Mouse (Mus musculus): ENCODE measurements at regions not wholly inside any gene's neighbourhood (a gene's known extent, or its start where the extent isn't known, plus 50 kb on each side); places are given as distances from the start of the nearest gene placed in this dataset.

DNA sequence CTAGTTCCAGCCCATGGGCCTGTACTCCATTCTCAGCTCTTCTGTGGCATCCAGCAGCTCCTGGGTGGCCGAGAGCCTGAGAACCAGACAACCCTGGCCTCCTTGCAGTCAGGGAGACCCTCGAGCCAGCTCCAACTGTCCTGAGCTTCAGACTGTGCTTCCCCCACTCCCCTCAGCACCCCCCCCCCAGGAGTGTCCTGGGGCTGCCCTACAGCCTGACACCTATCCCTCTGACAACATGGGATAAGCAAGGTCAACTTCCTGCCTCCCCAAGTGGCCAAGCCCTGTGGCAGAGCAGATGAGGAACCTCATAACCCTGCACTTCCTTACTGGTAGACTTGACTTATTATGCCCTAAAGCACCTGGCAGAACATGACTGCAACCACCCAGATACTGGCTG lies 823.1 kb upstream of the Tenm2 start:
- no peak for DNase-seq (ENCODE audit: low spot score in 2 of 2)

DNA sequence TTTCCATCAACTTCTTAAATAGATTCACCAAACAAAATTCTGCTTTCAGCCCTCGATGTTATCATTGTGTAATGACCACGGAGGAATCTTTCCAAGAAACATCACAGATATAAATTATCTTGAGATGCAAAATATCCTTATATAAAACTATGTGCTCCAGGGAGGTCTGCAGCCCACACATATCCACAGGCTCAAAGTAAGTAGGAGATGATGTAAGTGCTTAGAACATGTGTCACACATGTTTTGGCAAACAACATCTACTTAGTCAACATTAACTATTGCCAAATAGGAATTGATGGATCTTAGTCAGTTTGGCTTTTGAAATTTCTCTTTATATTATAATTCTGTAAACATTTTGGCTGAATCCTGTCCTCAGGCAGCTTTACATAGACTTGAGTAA lies 800.8 kb upstream of the Tenm2 start:
- no peak for DNase-seq (ENCODE audit: low spot score in 2 of 2)

DNA sequence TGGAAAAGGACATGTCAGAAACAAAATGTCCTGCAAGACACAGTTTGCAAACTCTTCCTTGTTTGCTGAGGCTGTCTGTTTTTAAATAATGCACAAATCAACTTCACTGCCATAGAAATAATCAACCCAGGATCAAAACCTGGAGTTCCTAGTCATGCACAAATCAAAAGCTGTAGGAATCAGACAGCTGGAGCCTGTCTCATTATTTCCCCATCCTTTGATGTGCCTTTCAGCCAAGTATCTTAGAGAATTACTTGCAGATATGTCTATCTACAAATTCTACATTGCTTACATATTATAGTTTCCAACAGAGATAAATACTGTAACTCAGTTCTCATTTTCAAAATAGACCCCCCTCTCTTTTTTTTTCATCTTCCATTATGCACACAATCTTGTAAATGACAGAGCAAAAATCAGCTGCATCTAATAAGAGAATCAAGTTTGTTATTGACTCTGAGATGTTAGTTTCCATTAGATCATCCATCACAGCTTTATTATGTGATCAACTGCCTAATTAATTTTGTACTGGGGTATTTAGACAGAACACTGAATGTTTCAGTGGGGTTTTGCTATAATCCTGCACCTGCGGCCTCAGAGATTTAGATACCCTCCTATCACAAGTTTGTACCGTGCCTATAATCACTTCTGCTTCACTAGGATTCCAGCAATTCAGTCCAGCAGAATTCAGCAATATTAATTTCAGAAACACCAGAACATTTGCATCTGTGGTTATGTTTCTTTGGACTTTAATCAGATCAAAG lies 798.9 kb upstream of the Tenm2 start:
- no peak for DNase-seq (ENCODE audit: low spot score in 2 of 2)

DNA sequence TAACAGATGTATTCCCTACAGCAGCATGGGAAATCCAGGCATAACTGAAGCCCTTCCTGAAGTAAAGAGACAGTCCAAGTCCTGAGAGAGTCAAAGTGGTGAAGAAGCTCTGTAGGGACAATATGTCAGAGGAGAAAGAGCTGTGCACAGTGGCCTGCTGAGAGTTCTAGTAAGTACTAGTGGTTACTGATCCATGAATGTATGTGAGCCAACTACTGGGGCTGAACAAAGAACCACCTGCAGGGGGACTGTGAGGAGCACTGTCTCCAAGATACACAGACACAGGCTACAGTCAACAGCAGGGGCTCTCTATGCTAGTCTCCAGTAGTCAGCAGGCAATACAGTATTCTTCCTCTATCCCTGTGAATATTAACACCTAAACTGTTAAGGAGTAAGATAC lies 785.9 kb upstream of the Tenm2 start:
- DNase-seq (ENCODE audit: low spot score in 2 of 2): no peak

DNA sequence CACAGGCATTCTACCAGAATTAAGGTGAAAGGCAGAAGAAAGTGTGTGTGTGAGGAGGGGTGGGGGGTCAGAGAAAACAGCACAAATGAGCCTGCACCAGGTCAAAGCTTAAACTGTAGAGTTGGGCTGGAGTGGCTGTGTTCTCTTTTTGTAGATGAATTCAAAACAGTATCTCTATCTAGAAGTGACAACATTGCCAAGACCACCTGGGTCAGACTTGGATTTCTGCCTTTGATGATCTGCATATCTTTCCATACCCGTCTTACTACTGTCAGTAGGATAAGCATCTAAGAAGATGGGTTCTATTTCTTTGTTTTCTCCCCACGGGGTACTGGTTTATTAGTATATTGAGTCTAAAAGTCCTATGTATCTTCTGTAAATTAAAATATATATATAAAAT lies 742.4 kb upstream of the Tenm2 start:
- no peak for DNase-seq (ENCODE audit: low spot score in 2 of 2)

DNA sequence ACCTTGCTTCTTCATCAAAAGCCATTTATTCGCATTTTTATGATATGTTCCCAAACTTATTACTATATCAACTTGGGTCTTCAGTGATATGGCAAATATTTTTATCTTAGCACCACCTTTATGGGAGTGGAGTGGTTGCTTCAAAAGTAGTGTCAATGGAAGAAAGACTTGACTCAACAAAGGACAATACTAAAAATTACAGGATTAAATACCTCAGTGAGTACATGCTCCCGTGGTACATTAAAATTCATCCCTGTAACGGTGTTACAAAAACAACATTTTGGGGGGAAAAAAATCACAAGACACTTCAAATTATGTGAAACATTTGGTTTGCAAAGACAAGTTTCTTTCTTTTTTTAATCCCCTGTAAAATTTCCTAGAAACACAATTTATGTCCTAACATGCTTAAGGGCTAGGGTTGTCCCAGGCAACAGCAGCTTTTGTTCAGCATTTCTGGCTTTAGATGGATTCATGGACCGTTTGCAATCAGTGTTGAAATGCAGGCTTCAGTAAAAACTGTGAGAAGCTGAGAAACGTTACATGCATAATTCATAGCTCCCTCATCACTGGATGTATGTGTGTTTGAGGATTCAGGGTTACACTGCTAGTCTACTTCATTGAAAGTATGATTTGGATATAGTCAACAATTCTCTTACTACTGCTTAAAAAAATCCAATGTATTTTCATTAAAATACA lies 700.8 kb upstream of the Tenm2 start:
- DNase-seq (ENCODE audit: low spot score in 2 of 2): no peak

DNA sequence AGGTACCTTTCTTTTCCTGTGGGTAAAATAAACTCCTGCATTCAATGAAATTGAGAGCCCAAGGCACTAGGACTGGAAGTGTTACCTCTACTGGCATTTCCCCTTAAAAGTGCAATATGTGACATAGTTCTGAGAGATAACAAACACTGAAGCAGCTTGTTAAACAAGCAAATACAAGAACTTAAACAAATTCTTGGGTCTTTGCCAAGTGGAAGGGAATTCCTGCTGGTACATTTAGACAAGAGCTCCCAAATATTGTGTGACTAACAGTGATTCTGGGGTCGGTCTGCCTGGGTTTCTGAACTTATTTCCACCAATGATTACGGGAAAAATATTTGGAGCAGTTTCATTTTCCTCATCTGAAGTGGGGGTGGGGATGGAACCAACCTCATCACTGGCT lies 677.4 kb upstream of the Tenm2 start:
- no peak for DNase-seq (ENCODE audit: low spot score in 2 of 2)

DNA sequence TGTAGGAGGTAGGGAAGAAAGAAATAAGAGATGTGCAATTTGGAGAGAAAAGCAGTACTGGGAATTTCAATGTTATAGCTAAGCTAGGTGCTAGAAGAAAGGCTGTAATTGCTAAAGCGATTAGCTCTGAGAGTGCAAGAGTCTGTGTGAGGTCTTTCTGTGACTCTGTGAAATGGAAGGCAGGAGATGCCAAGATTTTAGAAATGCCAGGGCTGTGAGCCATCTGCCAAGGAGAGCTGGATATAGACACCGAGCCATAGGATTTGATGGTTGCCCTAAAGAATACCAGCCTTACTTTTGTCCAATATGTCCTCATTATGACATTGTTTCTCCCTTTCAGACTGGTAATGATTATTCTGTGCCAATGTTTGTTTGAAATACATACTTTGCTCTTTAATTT lies 669.2 kb upstream of the Tenm2 start:
- DNase-seq (ENCODE audit: low spot score in 2 of 2): no peak

DNA sequence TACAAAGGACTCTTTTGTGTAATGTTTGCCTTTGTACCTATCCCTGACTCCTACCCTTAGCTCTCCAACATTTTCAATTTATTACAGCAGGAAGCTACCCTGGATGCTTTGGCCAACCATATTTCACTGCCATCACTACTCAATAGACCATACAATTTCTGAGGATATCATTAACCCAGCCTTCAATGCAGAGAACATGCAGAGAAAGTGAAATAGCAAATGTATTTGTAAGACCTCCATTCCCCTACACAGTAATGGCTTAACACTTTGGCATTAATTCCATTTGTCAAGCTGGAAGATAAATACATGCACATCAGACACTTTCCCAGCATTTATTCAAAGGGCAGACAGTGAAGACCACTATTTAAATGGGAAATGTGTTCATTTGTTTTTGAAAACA lies 661.9 kb upstream of the Tenm2 start:
- no peak for DNase-seq (ENCODE audit: low spot score in 2 of 2)

DNA sequence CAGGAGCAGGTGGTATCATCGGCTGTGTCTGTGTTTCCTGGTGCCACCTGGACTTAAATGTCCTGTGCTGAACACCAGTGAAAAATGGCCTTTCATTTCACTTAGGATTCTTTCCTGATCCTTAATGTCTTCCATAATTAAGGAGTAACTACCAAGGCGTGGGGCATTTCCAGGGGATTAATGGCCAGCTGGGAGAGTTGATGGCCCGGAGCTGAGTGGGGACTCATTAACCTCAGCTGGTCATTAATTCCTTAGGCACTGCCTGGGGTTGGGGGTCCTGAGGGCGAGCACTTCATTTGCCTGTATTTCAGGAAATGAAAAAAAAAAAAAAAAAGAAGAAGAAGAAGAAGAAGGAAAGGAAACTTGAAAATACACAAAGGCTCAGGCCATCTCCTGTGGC lies 647.0 kb upstream of the Tenm2 start:
- no peak for DNase-seq (ENCODE audit: low spot score in 2 of 2)

DNA sequence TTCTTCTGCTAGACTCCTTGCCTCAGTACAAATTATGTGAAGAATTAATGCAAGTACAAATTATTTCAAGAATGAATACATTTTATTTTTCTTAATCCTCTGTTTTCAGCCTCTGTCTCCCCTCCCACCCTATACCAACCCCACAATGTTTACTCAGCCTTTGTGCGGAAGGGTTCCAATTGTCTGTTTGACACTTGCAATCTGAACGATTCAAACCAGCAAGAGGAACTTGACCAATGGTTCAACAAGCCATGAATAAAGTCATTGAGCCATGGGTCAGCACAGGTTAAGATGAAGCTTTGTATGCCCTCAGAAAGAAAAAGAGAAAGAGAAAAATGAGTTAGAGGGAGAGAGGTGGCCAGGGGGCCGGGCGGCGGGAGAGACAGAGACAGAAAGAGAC lies 601.5 kb upstream of the Tenm2 start:
- no peak for DNase-seq (ENCODE audit: low spot score in 2 of 2)

DNA sequence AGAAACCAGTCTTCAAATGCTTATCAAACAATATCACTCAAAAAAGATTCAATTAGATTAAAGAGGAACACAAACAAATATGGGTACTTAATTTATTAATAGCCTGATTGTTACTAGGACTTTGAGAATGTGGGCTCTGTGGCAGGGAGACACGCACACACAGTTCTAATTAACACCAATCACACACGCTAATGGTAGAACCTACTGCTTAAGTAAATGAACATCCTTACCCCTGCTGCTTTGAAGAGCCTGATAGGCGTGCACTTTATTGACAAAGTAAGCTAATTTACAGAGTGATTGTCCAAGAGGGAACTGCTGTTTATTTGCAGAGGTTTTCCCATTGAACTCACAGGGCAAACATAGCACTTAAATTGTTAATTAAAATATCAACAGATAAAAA lies 595.2 kb upstream of the Tenm2 start:
- no peak for DNase-seq (ENCODE audit: low spot score in 2 of 2)

DNA sequence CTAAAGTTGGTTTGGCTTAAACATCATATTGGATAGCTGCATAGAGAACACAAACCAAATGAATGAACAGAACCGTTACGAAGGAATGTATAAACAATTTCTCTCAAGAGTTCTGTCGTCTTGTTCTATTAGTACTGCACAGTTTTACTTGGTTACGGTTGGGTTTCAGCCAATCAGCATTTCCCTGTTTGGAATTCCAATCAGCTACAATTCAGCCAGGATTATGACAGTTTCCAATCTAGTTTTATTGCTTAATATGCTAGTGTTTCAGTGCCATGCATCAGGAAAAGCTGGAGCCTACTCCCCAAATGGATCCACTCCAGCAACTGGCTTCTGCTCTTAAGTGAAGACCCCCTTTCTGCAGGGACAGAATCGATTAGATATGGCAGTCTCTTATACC lies 571.0 kb upstream of the Tenm2 start:
- DNase-seq (ENCODE audit: low spot score in 2 of 2): peak in 1 of 2 experiments; percentile 33

DNA sequence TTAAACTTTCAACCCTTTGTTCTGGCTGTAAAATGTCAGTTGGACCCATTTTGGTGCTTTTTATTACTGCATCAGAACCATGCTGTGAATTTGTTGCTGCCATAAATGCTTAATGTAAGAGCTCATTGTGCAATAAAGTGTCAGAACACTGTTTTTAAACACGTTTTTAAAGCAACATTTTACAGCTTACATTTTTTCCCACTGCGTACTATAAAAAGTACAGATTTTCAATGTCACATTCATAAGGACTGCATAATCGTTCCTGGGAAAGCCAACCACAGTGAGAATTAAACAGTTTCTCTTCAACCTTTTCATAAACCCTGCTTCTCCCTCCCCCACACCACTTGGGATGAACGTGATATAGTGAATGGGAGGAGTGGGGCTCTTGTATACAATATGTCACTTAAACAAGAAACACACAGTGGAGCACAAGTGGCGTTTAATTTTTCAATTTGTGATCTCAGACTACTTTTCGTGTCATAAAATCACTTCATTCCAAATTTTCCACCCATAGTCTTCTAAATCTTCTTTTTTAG lies 563.1 kb upstream of the Tenm2 start:
- DNase-seq (ENCODE audit: low spot score in 2 of 2): no peak

DNA sequence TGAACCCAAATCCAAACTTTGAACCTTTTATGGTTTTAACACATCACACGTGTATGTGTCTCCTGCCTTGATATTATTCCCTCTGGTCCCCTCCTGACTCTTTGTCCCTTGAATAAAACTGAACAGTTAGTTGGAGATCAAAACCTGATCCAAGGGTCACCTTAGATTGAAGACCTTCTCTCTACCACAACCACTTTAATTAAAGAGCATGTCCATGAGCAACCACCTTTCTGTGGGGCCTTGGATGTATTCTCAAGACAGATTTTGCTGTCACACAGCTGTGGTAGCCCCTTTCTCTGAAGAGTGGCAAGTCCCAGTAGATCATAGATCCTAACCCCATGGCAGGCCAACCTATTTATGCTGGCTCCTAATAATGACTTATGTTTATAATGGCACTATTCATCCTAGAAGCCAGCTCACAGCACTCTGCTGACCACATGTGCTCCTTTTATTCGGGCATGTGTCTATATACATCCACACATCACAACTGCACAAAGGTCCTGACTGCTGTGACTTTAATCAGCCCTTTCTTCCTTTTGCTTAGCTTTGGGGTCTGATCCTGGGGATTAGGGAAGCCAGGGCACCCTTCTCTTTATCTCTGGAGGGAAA lies 536.8 kb upstream of the Tenm2 start:
- no peak for DNase-seq (ENCODE audit: low spot score in 2 of 2)

DNA sequence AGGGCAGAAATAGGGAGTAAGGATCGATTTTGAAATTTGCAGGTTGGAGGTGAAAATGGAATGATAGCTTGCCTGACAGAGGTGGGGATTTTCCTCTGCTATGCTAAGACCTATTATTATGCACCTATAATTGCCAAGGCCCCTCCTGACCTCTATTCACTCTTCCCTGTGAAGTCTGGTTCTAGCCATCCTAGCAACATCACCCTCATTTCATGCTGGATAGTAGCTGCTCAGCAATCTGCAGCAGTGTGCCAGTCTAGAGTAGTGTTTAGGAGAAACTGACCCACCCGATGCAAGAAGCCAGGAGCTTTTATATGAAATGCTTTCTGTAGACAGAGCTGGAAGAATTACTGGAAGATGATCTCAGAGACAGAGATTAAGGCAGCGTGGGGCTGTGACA lies 535.1 kb upstream of the Tenm2 start:
- DNase-seq (ENCODE audit: low spot score in 2 of 2): no peak

DNA sequence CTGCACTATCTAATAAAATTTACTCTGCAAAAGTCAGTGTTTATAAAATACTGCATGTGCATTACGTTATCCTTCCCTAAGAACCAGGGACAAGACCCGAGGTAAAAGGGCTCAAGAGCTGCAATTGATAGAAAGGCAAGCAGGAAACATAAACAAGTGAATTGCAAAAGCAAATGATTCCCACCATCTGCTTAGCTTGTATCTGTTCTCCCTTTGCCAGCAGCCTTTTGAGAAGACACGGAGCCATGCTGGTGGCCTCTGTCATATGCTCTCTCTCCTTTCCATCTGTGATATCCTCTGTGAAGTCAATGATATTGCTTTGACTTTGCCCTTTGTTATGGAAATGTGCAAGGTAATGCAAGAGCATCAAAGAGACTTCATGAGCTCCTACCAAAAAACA lies 532.4 kb upstream of the Tenm2 start:
- DNase-seq (ENCODE audit: low spot score in 2 of 2): peak in 1 of 2 experiments; percentile 42

DNA sequence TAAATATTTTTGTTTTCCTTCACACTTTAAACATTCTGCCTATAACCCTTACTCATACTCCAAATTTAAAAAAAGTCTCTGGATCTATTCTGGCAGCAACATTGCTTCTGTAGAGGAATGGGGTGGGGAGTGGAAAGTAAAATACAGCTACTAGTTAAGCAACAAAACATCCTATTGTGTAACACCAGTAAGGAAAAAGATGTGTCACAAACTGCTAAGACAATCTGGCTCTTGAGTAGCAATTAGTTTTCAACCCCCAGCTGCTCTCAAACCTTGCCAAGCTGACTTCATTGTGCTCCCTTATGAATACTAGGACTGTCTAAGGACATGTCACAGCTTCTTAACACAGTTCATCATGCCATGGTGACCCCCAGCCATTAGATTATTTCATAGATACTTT lies 500.2 kb upstream of the Tenm2 start:
- DNase-seq (ENCODE audit: low spot score in 2 of 2): peak in 1 of 2 experiments; percentile 13

DNA sequence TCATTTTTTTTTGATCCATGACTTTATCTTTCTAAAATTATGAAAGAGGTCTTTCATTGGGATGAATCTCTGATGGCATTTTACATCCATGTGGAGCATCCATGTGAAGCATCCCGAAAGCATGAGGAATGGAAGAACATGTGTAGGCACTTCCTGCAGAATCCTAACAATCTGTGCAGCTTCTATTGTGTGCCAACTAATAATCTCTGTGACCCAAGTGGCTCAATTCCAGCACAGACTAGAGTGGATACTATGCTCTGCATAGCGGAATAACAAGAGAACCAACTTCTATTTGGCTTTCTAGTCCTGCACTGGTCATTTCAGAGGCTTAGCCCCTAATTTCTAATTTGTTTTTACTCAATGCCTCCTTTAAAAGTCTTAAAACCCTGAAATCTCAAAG lies 499.7 kb upstream of the Tenm2 start:
- peak in 1 of 2 experiments; percentile 57 for DNase-seq (ENCODE audit: low spot score in 2 of 2)

DNA sequence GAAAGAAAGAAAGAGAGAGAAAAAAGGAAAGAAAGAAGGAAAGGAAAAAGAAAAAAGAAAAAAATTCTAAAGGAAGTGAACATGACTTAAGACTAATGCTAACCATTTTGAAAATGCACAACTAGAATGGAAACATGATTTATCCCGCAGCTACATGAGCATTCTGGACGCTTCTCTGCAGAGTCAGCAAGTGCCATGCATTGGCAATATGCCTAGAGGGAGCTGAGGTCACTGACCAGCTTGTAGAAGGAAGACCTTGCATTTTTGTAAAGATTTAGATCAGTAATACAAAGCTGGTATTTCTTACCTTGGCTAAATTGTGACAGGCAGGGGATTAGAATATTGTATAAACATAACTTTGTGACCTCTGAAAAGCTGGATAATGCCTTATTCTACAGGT lies 461.2 kb upstream of the Tenm2 start:
- DNase-seq (ENCODE audit: low spot score in 2 of 2): no peak

DNA sequence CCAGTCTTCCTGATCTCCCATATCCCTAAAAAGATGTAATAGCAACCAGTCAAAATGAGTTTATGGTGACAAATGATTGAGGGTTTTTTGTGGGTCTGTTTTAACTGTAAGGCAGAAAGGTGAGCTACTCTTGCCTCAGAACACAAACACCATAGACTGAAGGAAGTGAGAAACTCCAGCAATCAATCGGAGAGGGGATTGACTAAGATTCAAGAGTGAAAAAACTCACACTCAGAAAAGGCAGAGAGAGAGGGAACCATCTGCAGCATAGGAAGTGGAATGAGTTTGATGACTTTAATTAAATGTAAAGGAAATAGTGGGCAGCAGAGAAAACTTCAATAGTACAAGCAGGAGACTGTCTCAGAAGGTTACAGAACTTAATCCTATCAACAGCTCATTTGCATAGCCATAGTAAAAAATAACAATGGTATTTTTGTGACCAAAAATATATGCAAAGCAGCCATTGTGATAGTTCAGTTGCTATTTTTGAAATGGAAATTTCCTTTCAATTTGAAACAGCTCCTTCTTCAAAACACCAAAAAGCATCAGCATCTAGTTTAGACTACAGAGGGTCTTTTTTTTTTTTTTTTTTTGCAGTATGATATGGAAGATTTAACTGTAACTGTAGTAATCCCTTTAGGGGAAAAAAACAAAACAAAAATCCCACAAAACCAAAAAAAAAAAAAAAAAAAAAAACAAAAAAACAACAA lies 442.9 kb upstream of the Tenm2 start:
- no peak for DNase-seq (ENCODE audit: low spot score in 2 of 2)

DNA sequence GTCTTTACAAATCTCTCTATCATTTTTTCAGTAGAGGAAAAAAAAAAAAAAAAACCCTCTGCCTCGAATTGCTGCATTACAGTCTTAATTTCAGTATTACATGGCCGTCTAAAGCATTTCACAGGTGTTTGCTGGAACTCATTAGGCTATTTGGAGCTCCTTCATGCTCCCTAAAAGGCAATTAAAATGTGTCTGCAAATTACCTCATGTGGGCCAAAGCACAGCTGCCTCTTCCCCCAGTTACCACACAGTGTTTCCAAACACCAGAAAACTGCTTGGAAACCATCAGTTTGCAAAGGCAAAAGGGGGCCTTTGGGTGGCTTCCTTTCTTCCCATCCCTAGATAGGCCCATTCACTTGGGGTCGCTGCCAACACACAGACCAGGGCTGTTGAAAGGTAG lies 435.6 kb upstream of the Tenm2 start:
- no peak for DNase-seq (ENCODE audit: low spot score in 2 of 2)
